Mouse (Mus musculus): ENCODE measurements around the gene Lpcat2.

DNA sequence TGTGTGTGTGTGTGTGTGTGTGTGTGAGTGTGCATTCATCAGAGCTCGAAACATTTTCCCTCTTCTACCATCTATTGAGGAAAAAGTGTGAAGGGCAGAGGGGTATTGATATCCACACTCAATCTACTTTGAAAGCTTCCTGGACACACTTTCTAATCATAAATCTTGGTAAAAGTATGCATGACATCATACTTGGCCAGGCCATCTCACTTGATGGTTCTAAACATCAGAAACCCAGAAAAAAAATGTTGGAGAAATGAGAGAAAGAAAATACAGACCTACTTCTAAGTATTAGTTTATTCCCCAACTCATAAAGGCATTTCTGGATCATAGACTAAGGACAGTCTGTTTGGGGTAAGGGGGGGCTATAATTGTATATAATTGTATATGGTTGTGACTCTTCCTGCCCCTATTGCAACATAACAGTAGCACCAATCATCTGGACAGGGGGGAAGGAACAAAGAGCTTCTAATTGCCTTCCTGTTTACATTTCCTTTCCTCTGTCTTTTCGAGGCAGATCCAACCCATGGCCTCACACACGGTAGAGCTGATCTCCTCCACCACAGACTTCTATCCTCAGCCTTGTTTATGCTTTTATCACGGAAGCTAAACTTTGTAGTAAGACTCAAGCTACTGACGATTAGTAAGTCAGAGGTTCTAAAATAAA is 20.9 kb upstream of the Lpcat2 start:
- TF ChIP-seq TAL1 (conservative IDR thresholded peaks at IDR 0.05; ENCODE audit: low read depth, low read length): no peak
- TF ChIP-seq CTCF (IDR thresholded peaks at IDR 0.05; ENCODE audit: low read depth, low read length): no peak
- no peak for TF ChIP-seq GATA1 (IDR thresholded peaks at IDR 0.05; ENCODE audit: borderline replicate concordance, low read length)
- TF ChIP-seq POLR2AphosphoS5 (IDR thresholded peaks at IDR 0.05; ENCODE audit: insufficient replicate concordance, low read depth, low read length): no peak

Measured in G1E (cell line).